Mouse (Mus musculus): ENCODE measurements at regions not wholly inside any gene's neighbourhood (a gene's known extent, or its start where the extent isn't known, plus 50 kb on each side); places are given as distances from the start of the nearest gene placed in this dataset.

DNA sequence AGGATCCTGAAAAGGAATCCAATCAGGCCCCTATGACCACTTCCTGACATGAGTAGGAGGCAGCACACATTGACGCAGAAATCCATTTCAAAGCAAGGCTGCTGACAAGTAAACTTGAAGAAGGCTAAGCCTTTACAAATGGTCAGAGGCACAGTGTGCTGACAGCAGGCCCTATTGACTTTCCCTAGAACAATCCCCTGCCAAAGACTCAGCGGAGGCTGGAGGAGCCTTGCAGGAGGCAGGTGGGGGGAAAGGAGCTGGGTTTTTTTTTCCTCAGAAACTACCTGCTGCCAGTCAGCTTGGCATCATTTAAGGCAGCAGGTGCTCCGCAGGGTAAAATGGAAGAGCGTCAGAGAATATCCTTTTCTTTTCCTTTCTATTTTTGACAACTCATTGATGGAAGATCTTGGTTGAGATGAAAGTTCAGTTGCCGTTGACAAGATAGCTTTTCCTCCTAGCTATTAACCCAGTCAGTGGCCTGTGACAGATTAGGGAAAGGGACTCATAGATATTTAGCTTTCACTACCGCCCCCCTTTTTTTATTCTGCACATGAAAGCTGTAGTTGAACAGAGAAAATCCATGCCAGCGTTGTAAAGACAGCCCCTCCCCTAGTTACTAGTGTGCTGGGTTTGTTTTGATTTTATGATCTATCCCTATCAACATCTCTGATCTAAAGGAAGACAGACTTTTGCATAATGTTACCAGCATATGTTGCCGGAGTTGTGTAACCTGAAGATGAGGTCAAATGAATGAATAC, 210.6 kb downstream of the Csnka2ip start:
- no peak overlapping the region for H3K27ac ChIP-seq (ENCODE audit: low read depth, low read length)
- no peak overlapping the region for H3K4me3 ChIP-seq (ENCODE audit: low read length)
- H3K27me3 ChIP-seq (ENCODE audit: control insufficient read depth, insufficient read depth, low read length), result no peaks in the 10 kb centered on the region
- no peaks in the 10 kb centered on the region for H3K4me1 ChIP-seq (ENCODE audit: control insufficient read depth, insufficient read depth, low read length)
- no peak overlapping the region for H3K4me2 ChIP-seq (replicated peaks; ENCODE audit: low read depth, low read length)
- no peaks in the 10 kb centered on the region for H3K36me3 ChIP-seq (ENCODE audit: control insufficient read depth, insufficient read depth, low read length)
- ATAC-seq (ENCODE audit: low FRiP score, low TSS enrichment), result no peak
- no peaks in the 10 kb centered on the region for H3K9me3 ChIP-seq (ENCODE audit: control insufficient read depth, low read length)
- WGBS, result 58% methylated on average over 8 of the region's 8 CpGs
- no peak overlapping the region for H3K9ac ChIP-seq (ENCODE audit: low read depth, low read length)

DNA sequence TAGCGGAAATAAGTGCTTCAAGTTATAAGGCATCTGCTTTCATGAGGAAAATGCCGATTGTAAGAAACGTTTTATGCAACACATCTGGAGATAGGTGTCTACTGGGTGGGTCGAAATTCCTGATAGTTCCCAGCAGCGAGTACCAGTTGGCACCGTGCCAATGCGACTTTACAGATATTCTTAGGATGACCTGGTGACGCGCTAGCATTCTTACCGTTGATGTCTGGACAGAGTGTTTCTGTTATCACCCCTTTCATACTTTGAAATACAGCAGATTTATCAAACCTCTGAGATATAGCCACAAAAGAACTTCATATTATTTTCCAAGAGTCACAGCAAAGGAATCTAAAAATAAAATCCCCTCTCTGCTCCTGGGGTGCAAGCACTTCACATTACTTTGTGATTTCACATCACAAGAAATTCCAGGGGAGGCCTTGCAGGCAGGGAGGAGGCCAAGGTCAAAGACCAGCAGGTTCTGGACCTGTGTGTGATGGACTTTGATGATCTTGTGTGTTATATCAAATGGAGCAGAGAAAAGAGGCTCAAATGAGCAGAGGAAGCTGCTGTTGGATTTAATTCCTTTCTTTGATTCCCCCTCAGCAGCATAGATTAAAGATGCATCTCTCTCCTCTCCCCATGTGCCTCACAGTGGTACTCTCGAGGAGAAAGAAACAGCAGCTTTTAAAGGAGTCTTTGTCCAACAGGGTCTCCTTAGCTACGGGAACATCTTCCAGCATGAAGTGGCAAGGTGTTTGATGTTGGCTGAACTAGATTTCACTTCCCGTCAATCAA, 233.4 kb downstream of the Csnka2ip start:
- no peak for ATAC-seq (ENCODE audit: low FRiP score, low TSS enrichment)
- Histone ChIP-seq H3K4me1 (ENCODE audit: control insufficient read depth, insufficient read depth, low read length) (no peaks in the 10 kb centered on the region), H3K4me3 (ENCODE audit: low read length) (no peak overlapping the region), H3K9me3 (ENCODE audit: control insufficient read depth, low read length) (no peaks in the 10 kb centered on the region), H3K36me3 (ENCODE audit: control insufficient read depth, insufficient read depth, low read length) (no peaks in the 10 kb centered on the region), H3K27me3 (ENCODE audit: control insufficient read depth, insufficient read depth, low read length) (no peaks in the 10 kb centered on the region), H3K27ac (ENCODE audit: low read depth, low read length) (no peak overlapping the region), H3K9ac (ENCODE audit: low read depth, low read length) (no peak overlapping the region), H3K4me2 (replicated peaks; ENCODE audit: low read depth, low read length) (no peak overlapping the region)
- WGBS, result 81% methylated on average over 13 of the region's 13 CpGs

DNA sequence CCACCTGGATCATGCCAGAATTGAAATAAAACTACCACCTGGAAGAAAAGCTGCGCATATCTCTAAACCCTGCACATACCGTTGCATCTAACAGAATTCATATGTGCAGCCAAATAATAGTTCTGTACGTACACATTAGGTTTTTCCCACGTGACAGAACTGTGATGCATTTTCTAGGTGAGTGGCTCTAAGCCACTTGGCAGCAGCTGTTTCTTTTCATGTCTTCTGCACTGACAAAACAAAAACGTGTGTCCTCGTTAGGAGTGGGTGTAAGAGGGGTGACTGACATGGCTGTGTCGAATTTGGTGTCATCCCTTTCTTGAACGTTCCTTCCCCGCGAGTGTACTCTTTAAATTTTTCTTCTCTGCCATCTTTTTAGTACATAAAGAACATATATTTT, 254.3 kb downstream of the Csnka2ip start:
- H3K9me3 ChIP-seq (ENCODE audit: control insufficient read depth, low read length), result no peaks in the 10 kb centered on the region
- H3K4me3 ChIP-seq (ENCODE audit: low read length), result no peak overlapping the region
- no peaks in the 10 kb centered on the region for H3K36me3 ChIP-seq (ENCODE audit: control insufficient read depth, insufficient read depth, low read length)
- no peaks in the 10 kb centered on the region; the same call in 1 of the 2 replicates for H3K4me1 ChIP-seq (ENCODE audit: control insufficient read depth, insufficient read depth, low read length)
- H3K27ac ChIP-seq (ENCODE audit: low read depth, low read length), result no peak overlapping the region
- WGBS, result 35% methylated on average over 10 of the region's 10 CpGs
- ATAC-seq (ENCODE audit: low FRiP score, low TSS enrichment), result no peak
- H3K27me3 ChIP-seq (ENCODE audit: control insufficient read depth, insufficient read depth, low read length), result no peaks in the 10 kb centered on the region
- no peak overlapping the region for H3K9ac ChIP-seq (ENCODE audit: low read depth, low read length)
- no peak overlapping the region for H3K4me2 ChIP-seq (replicated peaks; ENCODE audit: low read depth, low read length)

DNA sequence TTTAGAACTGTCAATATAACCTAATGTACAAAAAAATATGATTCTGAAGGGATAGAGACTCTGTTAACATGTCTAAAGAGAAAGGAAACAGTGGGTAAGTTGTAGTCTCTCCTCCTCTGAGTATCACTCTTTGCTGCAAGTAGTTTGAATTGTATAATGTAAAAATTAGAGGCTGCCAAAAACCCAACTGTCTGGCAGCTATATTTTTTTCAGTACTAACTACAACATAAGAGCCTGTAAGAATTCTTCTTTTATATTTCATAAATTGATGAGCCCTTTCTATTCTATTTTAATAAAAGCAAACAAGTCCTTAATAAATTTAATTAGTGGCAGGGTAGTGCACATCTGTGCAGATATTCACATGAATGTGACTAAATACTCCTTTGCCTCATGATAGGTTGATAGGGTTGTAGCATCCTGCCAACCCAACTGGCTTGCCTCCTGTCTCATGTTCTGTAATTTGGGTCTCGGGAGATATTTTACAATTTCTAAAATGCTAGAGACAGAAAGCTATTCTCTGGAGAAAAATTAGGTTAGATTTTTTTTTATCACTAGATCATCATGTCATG, 269.2 kb downstream of the Csnka2ip start:
- H3K9me3 ChIP-seq (ENCODE audit: control insufficient read depth, low read length), result no peaks in the 10 kb centered on the region
- H3K27ac ChIP-seq (ENCODE audit: low read depth, low read length), result no peak overlapping the region
- no peak for ATAC-seq (ENCODE audit: low FRiP score, low TSS enrichment)
- H3K9ac ChIP-seq (ENCODE audit: low read depth, low read length), result no peak overlapping the region
- no peaks in the 10 kb centered on the region for H3K36me3 ChIP-seq (ENCODE audit: control insufficient read depth, insufficient read depth, low read length)
- WGBS, result 72% methylated on average over 1 of the region's 1 CpGs
- H3K4me2 ChIP-seq (replicated peaks; ENCODE audit: low read depth, low read length), result no peak overlapping the region
- H3K27me3 ChIP-seq (ENCODE audit: control insufficient read depth, insufficient read depth, low read length), result no peaks in the 10 kb centered on the region
- no peak overlapping the region for H3K4me3 ChIP-seq (ENCODE audit: low read length)
- H3K4me1 ChIP-seq (ENCODE audit: control insufficient read depth, insufficient read depth, low read length), result no peaks in the 10 kb centered on the region

DNA sequence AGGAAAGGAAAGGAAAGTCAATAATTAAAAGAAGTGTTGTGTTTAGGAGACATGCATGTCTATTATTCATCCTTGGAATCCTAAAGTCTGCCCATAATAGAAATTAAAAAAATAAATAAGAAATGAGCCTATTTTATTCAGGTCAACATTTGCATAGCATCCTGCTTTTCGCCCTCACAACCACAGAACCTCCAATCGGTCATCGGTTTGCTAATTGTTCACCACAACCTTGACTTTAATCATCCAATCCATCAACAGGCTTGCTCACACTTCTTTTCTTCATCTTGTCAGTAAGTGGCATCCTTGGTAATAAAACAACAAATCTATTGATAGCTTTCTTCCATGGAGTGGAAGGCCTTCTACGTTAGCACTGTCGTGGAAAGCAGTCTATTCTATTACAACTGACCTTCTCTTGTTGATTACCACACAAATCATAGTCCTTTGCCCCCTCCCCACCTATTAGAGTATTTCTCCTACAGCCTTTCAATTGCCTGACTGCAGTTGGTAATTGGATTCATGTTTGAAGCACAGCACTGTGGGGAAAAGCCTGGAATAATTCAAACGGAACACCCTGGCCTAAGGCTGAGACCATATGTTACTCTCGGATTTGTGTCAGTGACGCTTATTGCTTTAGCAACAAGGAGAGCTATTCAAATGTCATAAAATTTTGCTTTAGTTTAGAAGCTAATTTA, 269.9 kb downstream of the Csnka2ip start:
- no peaks in the 10 kb centered on the region for H3K9me3 ChIP-seq (ENCODE audit: control insufficient read depth, low read length)
- H3K4me2 ChIP-seq (replicated peaks; ENCODE audit: low read depth, low read length), result no peak overlapping the region
- H3K4me1 ChIP-seq (ENCODE audit: control insufficient read depth, insufficient read depth, low read length), result no peaks in the 10 kb centered on the region
- ATAC-seq (ENCODE audit: low FRiP score, low TSS enrichment), result no peak
- H3K4me3 ChIP-seq (ENCODE audit: low read length), result no peak overlapping the region
- no peak overlapping the region for H3K9ac ChIP-seq (ENCODE audit: low read depth, low read length)
- no peaks in the 10 kb centered on the region for H3K27me3 ChIP-seq (ENCODE audit: control insufficient read depth, insufficient read depth, low read length)
- WGBS, result 63% methylated on average over 8 of the region's 8 CpGs
- H3K36me3 ChIP-seq (ENCODE audit: control insufficient read depth, insufficient read depth, low read length), result no peaks in the 10 kb centered on the region
- no peak overlapping the region for H3K27ac ChIP-seq (ENCODE audit: low read depth, low read length)

DNA sequence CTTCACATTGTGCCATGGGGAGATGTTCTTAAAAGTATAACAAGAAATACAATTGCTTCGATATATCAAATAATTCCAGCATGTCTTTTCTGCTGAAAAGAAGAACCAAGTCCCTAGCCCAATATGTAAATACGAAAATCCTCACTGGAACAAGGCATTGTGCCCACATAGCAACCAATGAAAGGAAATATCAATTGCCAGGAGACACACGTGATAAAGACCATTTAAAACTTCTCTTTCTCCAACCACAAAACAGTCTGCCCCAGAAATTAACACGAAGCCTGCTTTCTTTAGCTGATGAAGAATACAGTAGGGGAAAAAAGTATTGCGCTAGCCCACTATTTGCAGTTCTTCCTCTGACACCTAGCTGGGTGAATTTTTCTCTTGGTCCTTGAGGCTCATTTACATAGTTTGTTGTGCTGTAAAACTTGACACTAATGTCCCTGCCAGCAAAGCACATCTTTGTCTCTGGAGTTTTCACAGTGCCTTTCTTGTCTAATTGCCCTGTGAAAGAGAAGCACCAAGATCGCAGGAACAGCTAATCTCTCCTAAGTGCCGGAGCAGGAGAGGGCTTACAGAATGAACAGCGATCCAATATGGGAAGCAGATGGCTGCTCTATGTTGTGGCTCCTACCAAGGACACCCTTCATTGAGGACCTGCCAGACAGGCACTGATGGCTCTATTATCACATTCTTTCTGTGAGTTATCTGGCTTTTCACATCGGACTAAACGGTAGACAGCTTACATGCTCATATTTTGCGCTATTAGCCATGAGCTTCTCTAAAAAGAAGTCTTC, 272.7 kb downstream of the Csnka2ip start:
- Histone ChIP-seq H3K9me3 (ENCODE audit: control insufficient read depth, low read length) (no peaks in the 10 kb centered on the region), H3K36me3 (ENCODE audit: control insufficient read depth, insufficient read depth, low read length) (no peaks in the 10 kb centered on the region), H3K27ac (ENCODE audit: low read depth, low read length) (no peak overlapping the region), H3K4me2 (replicated peaks; ENCODE audit: low read depth, low read length) (no peak overlapping the region), H3K9ac (ENCODE audit: low read depth, low read length) (no peak overlapping the region), H3K4me3 (ENCODE audit: low read length) (no peak overlapping the region), H3K4me1 (ENCODE audit: control insufficient read depth, insufficient read depth, low read length) (no peaks in the 10 kb centered on the region), H3K27me3 (ENCODE audit: control insufficient read depth, insufficient read depth, low read length) (no peaks in the 10 kb centered on the region)
- no peak for ATAC-seq (ENCODE audit: low FRiP score, low TSS enrichment)
- 78% methylated on average over 11 of the region's 11 CpGs for WGBS

DNA sequence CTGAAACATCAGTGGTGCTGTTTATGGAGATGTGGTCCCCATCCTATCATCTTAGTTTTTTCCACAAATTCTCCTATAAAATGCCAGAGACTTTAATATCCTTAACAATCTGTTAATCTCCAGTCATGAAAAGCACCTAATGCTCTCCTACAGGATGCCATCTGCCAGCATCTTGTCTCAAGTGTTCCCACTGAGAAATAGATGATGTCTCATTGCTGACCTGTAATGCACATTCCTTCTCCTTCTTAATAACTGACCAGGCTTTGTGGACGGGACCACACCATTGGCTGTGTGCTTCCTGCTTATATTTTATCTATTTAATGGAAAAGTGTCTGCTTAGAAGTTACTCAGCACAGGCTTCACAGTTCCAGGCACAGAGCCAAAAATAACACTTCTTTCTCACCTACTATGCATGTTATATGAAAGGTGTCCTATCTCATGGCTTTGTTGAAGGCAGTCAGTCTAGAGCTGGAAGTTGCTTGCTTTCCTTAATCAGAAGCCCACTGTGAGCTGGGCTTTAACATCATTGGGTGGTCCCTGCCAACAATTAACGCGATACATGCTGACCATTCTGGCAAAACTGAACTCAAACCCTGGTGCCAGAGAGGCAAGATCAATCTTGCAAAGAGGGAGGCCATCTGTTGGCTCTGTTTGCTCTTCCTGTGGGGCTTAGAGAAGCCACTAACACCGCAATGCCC, 283.3 kb downstream of the Csnka2ip start:
- no peak overlapping the region for H3K27ac ChIP-seq (ENCODE audit: low read depth, low read length)
- no peak overlapping the region for H3K4me3 ChIP-seq (ENCODE audit: low read length)
- H3K36me3 ChIP-seq (ENCODE audit: control insufficient read depth, insufficient read depth, low read length), result no peaks in the 10 kb centered on the region
- 79% methylated on average over 4 of the region's 4 CpGs for WGBS
- H3K4me2 ChIP-seq (replicated peaks; ENCODE audit: low read depth, low read length), result no peak overlapping the region
- no peaks in the 10 kb centered on the region for H3K9me3 ChIP-seq (ENCODE audit: control insufficient read depth, low read length)
- no peak for ATAC-seq (ENCODE audit: low FRiP score, low TSS enrichment)
- H3K9ac ChIP-seq (ENCODE audit: low read depth, low read length), result no peak overlapping the region
- H3K27me3 ChIP-seq (ENCODE audit: control insufficient read depth, insufficient read depth, low read length), result no peaks in the 10 kb centered on the region
- no peaks in the 10 kb centered on the region for H3K4me1 ChIP-seq (ENCODE audit: control insufficient read depth, insufficient read depth, low read length)

DNA sequence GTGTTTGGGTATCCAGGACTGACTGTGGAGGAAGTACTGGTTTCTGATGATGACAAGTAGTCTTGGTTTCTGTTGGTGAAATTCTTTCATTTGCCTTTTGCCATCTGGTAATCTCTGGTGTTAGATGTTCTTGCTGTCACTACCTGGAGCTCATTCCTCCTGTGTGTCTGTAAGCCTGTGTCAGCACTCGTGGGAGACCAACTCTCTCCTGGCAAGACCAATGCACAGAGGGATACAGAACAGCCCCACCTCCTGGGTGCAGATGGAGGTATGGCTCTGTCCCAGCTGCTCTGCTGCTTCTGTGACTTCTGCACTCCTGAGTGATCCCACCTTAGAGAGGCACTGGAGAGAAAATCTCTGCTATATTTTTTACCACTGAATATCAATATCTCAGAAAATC, 285.4 kb downstream of the Csnka2ip start:
- Histone ChIP-seq H3K4me3 (ENCODE audit: low read length) (no peak overlapping the region), H3K4me2 (replicated peaks; ENCODE audit: low read depth, low read length) (no peak overlapping the region), H3K9me3 (ENCODE audit: control insufficient read depth, low read length) (no peaks in the 10 kb centered on the region), H3K27me3 (ENCODE audit: control insufficient read depth, insufficient read depth, low read length) (no peaks in the 10 kb centered on the region), H3K9ac (ENCODE audit: low read depth, low read length) (no peak overlapping the region), H3K36me3 (ENCODE audit: control insufficient read depth, insufficient read depth, low read length) (no peaks in the 10 kb centered on the region), H3K4me1 (ENCODE audit: control insufficient read depth, insufficient read depth, low read length) (no peaks in the 10 kb centered on the region), H3K27ac (ENCODE audit: low read depth, low read length) (no peak overlapping the region)
- 88% methylated on average over 1 of the region's 1 CpGs for WGBS
- ATAC-seq (ENCODE audit: low FRiP score, low TSS enrichment), result no peak

All from kidney, embryonic 14.5 days (tissue).